Mouse (Mus musculus) gastrocnemius, postnatal 10 days (tissue): ENCODE measurements around the gene 1810009A15Rik. TPM values are rescaled to one million over a fixed set of nuclear protein-coding genes. Genes with fewer than 3 reads are reported as not detected.
A peak's percentile ranks its signal among the peaks of the same experiment; 100 is the strongest.
"Not testable (repeated sequence)": the region's sequence is repeated elsewhere in the genome, so short reads cannot be mapped to it uniquely, and the experiment has no call there.

ENCODE experiments used
- DNase-seq: peaks from one replicate; pipeline ENCODE4 v3.0.0; 2021; ENCODE audit warnings: mixed read lengths
- long read RNA-seq, 2 experiments: library from polyadenylated mRNA; stranded (forward); transcript quantifications; one replicate each; pipeline ENCODE4 v2.0.0; 2021
- total RNA-seq, 2 experiments: library from RNA; stranded (reverse); gene quantifications; 2 replicates each; pipeline ENCODE4 v1.2.3; 2021

The 1810009A15Rik gene
- total RNA-seq, result 10 to 100 TPM; 25.6 to 29.6 TPM
- long read RNA-seq, experiment 1, transcript 1810009A15Rik-201 (4 exons, 806 nt), result major isoform, 28 of 29 reads
- long read RNA-seq, experiment 1, partial matches to known transcripts, result 0 of 29 reads
- long read RNA-seq, experiment 1, other reads (novel, unspliced or antisense), result 0 of 29 reads
- long read RNA-seq, experiment 2, transcript 1810009A15Rik-201 (4 exons, 806 nt), result major isoform, 19 of 25 reads
- long read RNA-seq, experiment 2, partial matches to known transcripts, result 1 of 25 reads
- long read RNA-seq, experiment 2, other reads (novel, unspliced or antisense), result 1 of 25 reads

DNA sequence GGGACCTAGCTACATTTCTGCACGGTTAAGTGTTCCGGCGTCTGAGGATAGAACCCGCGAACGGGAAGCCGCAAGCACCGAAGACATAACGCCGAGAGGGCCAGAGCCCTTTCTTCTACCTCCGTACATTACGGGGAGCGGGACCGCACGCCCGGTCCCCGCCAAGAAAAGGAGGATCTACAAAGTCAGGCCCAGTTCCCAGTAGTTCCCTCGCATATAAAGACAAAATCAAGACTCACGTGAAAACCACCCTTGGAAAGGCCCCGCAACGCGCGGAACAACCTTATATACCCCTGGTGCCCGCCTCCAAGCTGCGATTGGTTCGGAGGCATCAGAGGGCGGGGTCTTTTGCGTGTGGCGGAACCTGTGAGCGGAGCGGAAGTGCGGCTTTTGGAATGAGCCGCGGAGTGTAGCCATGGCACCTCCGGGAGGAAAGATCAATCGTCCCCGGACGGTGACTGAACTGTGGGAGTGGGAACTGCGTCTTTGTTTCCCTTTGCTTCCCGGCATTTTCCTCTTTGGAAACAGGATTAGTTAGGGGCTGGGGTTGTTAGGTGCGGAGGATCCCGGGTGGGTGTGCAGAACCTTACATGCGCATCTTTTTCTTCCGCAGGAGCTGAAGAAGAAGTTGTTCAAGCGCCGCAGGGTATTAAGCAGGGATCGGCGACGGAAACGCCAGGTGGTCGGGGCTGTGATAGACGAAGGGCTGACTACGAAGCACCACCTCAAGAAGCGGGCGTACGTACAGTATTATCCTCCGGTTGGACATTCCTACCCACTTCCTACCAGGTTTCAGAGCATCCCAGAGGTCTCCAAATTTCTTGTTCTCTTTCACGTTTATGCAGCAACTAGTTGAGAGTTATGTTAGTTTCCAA, at the start of gene 1810009A15Rik, which contains the start of gene Gm49416:
Gene 1810009A15Rik (plus strand): TSS at position 343 of the 875 bp plus-strand sequence.
Gene Gm49416 (plus strand): TSS at position 416 of the 875 bp plus-strand sequence.
- peak; percentile 91 for DNase-seq

DNA sequence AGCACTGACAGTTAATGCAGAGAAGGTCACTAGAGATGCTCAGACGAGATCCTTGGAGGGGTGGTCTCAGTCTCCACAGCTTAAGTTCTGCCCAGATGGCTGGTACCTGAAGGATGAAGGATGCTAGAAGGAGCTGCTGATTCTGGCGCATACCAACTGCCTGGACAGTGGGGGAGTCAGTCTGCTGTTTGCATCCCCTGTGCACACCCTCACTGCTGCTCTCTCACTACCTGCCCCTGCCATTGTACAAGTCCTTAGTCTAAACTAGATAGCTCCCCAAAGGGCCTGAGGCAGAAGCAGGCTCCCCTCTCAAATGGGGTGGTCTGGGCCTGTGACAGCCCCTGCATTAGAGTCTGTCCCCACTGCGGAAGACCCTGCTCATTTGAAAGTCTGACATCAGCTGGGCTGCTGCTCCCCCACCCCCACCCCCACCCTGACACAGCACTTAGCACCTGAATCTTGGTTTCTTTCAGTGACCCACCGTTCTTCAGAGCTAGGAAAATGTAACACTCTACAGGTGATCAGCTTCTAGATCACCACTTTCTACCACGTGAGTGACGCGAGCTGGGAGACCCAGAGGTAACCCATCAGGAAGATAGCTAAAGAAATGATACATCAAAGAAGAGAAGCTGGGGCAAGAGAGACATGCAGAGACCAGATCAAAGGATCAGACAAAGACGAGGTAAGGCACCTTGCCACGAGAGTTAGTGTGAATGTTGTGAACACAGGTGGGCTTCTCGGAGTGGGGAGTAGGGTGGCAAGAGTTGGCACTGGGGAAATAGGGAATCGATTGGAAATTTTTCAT, 49.3 kb upstream of the 1810009A15Rik start, which contains the start of gene Gng3:
Gene Gng3 (minus strand): TSS at position 92 of the 805 bp plus-strand sequence.
- no peak for DNase-seq

DNA sequence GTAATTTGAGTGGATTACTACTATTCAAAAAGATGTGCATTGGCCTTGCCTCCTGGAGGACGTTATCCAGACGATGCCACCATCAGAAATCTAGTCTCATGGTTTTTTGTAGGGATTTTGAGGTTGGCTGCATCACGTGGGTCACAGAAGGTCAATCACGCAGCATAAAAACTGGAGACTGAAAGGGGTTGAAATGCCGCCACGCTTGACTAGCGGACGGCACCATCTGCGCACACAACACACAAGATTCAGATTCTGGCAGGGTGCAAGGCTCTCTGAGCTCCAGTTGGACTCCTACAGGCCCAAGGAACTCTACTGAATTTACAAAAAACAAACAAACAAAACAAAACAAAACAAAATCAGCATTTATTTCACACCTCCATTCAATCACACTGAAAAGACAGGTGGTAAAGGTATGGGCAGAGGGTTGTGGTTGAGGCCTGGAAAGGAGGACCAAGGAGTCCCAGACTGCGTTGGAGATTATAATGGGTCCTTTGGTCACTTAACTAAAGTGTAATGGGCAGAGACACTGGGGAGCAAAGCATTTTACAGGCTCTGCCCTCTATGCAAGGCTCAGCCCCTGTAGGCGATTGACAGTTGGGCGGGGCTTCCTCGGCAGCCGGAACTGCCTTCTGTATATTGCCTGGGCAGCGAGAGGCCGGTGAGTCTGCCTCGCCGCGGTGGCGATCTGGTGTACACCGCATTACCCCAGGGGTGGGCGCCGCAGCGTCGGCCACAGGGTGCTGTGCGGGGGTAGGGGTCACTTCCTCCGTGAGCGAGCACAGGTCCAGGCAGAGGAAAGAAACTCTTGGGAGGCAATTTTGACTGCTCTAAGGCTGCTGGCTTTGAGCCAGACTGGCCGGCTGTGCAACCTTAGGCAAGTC, 48.5 kb upstream of the 1810009A15Rik start:
- peak; percentile 64 for DNase-seq

DNA sequence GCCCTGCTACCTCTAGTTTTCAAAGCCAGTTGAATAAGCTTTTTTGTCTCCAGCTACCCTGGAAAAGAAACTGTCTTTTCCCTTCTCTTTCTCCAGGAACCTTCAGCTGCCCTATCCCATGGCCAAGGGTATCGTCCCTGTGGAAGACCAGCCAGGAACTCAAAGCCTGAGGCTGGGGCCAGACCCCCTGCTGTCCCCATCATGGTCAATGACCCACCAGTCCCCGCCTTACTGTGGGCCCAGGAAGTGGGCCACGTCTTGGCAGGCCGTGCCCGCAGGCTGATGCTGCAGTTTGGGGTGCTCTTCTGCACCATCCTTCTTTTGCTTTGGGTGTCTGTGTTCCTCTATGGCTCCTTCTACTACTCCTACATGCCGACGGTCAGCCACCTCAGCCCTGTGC, 47.6 kb upstream of the 1810009A15Rik start:
- DNase-seq, result no peak

DNA sequence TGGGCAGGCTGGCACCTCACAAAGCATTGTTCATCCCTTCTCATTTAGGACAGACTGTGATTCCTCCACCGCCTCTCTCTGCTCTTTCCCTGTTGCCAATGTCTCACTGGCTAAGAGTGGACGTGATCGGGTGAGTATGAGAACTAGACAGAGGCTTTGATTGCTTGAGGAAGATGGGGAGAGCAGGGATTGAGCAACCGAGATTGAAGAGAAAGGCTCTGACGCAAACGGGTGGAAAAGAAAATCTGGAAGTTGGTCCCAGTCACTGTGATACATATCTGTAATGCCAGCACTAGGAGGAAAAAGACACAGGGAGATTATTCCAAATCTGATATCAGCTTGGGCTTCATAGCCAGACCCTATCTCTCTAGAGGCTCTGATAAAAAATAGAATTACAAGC, 45.7 kb upstream of the 1810009A15Rik start:
- DNase-seq, result no peak

DNA sequence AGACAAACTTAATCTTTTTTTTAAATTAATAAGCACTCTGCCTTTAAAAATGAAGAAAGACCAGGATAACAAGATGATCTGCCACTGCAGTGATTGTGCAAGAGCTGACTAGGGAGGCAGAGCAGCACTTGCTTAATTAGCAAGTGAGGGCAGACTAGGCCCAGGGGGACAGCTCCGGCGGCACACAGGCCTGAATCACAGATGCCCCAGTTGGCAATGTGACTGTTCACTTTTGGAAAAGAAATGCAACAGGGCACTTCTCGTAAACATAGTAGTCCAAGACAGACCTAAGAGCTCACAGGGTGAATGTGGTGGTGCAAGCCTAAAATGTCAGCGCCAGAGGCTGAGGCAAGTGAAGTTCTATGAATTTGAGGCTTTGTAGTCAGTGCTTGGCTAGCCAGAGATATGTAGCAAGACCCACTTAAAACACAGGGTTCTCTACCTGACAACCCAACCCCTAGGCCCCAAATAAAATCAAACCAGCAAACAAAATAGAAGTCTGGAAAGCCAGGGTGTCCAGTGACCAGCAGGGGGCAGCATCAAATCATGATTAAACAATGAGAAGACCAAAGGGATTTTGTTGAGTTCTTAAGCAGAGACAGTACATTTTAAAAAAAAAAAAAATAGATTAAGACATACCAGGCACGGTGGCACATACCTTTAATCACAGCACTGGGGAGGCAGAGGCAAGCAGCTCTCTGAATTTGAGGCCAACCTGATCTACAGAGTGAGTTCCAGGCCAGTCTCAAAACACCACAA, 44.1 kb upstream of the 1810009A15Rik start:
- peak; percentile 86 for DNase-seq

DNA sequence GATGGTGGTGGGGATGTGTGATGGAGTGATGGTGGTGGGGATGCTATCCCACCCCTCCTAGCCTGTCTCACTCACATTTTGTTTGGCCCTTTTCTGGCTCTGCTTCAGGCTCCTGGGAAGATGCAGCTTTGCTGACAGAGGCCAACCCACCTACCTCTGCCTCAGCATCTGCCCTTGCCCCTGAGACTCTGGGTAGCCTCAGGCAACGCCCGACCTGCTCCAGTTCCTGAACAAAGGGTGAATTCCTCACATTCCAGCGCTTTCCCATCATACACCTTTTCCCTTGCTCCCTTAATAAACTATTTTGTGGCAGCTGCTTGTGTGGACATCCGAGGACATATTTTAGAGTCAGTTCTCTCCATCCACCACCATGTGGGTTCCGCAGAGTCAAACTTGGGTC, 40.3 kb upstream of the 1810009A15Rik start:
- DNase-seq, result no peak

DNA sequence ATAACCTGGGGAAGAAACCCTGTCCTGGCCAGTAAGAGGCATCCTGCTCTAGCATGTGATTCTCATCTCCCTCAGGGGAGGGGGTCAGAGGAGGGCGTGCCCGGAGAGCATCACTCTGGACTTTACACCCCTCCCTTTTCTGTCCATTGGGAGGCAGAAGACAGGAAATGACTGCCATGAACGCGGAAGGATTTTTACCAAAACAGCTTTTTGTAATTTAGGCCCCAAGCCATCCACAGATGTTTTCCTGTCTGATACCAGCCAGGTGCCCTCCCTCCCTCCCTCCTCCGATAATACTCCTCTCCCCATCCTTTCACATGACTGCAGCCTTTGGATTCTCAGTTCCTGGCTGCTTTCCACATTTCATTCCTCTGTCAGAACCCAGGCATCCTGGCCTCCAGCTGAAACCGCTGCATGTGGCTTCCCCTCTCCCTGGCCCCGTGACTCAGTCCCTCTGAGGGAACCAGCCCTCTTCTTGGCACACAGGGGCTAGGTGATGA, 38.2 kb upstream of the 1810009A15Rik start, which contains the start of gene Lrrn4cl:
Gene Lrrn4cl (plus strand): TSS at position 367 of the 500 bp plus-strand sequence.
- DNase-seq, result peak; percentile 44

DNA sequence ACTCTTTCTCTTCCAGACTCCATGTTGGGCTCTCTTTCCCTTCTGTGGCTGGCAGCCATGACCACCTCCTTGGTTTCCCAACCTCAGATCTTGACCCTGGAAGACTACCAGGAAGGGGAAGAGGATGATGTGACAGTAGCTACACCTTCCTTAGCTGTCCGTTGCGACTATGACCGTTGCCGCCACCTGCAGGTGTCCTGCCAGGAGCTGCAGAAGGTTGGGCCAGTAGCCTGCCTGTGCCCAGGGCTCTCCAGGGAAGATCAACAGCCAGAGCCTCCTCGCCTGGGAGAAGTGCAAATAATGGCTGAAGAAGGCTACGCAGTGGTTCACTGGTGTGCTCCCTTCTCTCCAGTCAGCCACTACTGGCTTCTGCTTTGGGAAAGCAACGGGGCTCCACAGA, 37.0 kb upstream of the 1810009A15Rik start:
- no peak for DNase-seq

DNA sequence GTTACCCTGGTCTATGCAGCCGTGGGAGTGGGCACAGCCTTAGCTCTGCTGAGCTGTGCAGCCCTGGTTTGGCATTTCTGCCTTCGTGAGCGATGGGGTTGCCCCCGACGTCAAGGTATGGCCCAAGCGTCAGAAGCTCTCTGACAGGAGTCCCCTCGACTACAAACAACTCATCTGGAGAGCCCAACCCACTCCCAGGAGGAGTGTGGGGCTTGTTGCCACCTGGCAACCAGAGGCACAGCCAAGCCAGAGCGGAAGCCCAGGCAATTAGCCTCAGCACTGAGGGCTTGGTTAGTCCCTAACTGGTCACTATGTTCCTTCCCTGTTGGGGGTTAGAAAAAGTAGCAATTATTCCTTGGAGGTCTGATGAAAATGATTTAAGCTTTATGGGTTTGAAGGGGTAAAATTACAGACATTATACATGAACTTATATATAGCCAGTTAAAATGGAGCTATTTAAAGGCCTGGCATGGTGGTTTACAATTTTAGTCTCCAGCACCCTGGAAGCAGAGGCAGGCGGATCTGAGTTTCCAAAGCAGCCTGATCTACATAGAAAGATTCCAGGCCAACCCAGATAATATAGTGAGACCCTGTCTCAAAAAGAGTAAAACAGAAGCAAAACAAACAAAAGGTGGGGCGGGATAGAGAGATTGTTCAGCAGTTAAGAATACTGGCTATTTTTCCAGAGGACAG, 36.3 kb upstream of the 1810009A15Rik start:
- DNase-seq, result peak; percentile 36

DNA sequence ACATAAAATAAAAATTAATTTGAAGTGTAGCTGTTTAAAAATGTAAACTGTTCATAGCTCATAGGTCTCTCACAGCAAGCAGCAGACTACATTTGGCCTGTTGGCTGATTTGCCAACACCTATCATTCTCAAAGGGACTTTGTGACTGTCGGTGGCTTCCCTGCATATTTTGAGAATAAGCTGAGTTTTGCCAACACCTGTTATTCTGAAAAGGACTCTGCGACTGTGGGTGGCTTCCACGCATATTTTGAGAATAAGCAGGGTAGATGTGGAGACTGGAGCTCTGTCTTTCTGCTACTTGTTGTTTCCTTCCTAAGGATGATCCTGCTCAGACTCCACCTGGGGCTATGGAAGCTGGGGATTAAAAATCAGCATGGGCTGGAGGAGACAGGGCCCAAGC, 35.5 kb upstream of the 1810009A15Rik start:
- no peak for DNase-seq

DNA sequence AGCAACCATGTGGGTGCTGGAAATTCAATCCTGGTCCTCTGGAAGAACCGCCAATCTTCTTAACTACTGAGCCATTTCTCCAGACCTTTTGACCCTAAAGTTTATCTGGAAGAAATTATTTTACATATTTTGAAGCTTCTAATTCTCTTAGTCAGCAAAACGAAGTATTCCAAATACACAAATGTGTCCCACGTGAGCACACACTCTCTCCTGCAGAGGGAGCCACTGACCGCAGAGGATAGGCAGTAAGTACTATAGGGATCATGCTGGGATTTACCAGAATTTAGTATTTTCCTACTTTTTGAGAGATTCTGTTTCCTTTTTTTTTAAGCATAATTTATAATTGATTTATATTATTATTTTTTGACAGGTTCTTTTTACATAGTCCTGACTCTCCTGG, 31.0 kb upstream of the 1810009A15Rik start:
- DNase-seq, result peak; percentile 51

DNA sequence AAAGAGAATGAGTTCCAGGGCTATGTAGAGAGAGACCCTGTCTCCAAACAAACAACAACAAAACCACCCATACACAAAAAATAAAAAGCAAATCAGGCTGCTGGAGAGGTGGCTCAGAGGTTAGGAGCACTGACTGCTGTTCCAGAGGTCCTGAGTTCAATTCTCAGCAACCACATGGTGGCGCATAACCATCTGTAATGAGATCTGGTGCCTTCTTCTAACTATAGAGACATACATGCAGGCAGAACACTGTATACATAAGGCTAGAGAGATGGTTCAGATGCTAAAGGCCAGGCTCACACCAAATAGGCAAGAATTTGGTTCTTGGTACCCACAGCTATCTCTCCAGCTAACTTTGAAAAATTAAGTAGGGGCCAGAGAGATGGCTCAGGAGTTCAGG, 29.6 kb upstream of the 1810009A15Rik start:
- no peak for DNase-seq

DNA sequence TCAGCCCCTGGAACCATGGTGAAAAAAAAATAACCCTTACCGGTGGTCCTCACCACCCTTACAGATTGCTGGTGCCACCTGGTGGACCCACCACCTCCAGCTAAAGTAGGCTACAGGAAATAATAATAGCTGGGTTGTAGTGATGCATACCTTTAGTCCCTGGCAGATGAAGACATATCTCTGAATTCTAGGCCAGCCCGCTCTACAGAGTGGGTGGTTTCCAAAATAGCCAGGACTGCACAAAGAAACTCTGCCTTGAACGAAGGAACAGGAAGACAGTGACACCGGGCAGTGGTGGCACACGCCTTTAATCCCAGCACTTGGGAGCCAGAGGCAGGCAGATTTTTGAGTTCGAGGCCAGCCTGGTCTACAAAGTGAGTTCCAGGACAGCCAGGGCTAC, 24.4 kb upstream of the 1810009A15Rik start:
- DNase-seq, result no peak

DNA sequence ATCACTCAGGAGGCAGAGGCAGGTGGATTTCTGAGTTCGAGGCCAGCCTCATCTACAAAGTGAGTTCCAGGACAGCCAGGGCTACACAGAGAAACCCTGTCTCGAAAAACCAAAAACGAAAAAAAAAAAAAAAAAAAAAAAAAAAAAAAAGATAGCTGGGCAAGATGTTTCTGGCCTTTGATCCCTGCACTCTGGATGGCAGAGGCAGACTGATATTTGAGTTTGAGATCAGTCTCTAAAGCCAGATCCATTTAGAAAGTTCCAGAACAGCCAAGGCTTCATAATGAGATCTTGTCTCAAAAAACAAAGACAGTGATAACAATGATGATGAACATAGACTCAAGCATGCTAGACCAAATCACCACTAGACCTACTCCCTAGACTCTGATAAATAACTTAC, 18.3 kb upstream of the 1810009A15Rik start:
- not testable (repeated sequence) for DNase-seq

DNA sequence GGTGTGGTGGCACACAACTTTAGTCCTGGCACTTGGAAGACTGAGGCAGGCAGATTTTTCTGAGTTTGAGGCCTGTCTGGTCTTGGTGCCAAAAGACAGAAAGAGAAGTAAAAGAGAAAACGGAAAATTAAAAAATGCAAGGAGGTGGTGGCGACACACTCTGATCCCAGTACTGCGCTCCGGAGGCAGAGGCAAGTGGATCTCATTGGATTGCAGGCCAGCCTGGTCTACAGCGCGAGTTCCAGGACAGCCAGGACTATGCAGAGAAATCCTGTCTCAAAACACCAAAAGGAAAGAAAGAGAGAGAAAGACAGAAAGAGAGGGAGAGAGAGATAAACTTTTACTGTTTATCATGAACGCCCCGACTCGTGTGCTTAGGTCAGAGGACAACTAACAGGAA, 17.8 kb upstream of the 1810009A15Rik start:
- no peak for DNase-seq

DNA sequence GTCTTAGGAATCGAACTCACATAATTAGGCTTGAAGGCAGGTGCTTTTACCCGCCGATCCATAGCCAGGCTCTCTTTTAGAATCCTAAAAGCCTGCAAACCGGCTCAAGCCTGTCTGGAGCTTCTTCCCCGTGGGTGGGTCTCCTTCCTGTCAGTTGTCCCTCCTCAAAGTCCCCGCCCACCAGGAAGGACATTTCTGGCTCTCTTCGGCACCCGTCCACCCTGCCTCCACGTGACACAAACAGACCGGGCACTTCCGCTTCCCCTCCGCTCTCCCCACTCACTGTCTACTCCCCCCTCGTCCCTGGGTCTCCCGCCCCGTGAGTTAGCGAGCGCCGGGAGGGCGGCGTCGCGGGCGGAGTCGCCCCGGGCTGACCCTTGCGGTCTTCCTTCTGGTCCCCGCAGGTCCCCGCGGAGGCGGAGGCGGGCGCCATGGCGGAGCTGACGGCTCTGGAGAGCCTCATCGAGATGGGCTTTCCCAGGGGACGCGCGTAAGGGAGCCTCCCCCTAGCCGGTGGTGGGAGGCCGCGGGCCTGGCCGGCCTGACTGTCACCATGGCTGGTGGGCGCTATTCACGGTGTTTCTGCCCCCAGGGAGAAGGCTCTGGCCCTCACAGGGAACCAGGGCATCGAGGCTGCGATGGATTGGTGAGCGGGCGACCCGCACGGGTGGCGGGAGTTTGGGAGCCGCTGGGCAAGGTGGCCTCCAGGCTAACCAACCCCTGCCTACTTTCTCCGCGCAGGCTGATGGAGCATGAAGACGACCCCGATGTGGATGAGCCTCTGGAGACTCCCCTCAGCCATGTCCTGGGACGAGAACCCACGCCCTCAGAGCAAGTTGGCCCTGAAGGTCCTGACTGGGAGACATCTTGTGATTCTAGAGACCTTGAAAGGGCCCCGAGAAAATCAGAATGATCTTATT, 17.1 kb upstream of the 1810009A15Rik start, which contains the start of gene Ubxn1:
Gene Ubxn1 (plus strand): TSS at position 230 of the 920 bp plus-strand sequence.
- peak; percentile 93 for DNase-seq

DNA sequence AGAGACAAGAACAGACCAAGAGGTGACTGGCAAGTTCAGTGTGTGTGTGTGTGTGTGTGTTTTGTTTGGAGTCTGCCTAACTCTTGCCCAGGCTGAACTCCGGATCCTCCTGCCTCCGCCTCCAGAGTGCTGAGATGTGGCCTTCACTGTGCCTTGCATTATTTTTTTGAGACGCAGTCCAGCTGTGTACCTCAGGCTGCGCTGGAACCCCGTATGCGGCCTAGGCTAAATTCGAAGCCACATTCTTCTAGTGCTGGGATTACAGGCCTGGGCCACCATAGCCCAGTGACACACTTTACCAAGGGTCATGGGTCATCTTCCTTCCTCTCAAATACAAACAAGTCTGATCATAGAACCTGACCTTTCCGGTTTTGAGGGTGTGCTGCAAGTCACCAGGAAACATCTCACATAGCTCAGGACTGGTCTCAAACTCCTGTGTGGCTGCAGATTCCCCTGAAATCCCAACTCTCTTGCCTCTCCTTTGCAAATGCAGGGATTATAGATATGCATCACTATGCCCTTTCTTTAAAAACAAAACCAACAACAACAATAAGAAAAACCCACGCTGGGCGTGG, 16.3 kb upstream of the 1810009A15Rik start:
- DNase-seq, result no peak
